Mouse (Mus musculus) kidney, adult 18-20 months (tissue): ENCODE results near the gene Vmn2r-ps159.
"Not testable (repeated sequence)": the region's sequence is repeated elsewhere in the genome, so short reads cannot be mapped to it uniquely, and the experiment has no call there.

Experiments used
- DNase-seq: peaks from one replicate; pipeline ENCODE4 v3.0.0; 2021

Gene Vmn2r-ps159

GRCm38 (mm10) chr4:156330803-156331202, at the start of gene Vmn2r-ps159:
Vmn2r-ps159 (plus strand) TSS chr4:156331103.
- not testable (repeated sequence) for DNase-seq

- not testable (repeated sequence) for DNase-seq
These were observed 10.9 kb downstream of the Vmn2r-ps159 start for GRCm38 (mm10) chr4:156341601-156342504.

GRCm38 (mm10) chr4:156342569-156343325, 11.8 kb downstream of the Vmn2r-ps159 start:
- no peak for DNase-seq

- DNase-seq = no peak
These were observed 12.4 kb downstream of the Vmn2r-ps159 start for GRCm38 (mm10) chr4:156343332-156343731.

GRCm38 (mm10) chr4:156356756-156357437, 26.0 kb downstream of the Vmn2r-ps159 start:
- DNase-seq = not testable (repeated sequence)
